ENCODE assay signal across 13 mouse cellular contexts in the genomic region with DNA sequence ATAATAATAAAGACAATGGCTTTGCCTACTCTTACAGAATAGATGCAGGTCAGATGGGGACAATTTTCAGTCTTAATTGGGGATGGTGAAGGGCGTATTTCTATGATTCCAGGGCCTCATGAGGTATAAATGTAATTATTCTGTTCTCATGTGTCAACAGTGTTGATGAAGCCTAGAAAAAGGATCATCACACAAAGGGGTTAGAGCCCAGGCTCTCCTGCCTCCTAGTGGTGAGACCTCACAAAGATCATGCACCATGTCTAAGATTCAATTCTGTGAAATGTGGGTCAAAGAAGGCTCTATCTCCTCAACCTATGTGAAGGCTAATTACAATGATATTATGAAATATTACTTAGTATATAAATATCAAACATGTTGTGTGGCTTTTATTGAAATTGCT.
"Had no signal": no experiment of that assay in that cellular context is flagged by ENCODE, and none has a peak within 500 bp of the region (broad histone marks: within the 10 kb centered on the region; RNA-seq: fewer than 3 reads in every experiment).

No protein-coding gene starts in this region.

- ATAC-seq: lung, postnatal 0 days had no signal

- H3K9ac ChIP-seq: limb, embryonic 13.5 days; liver, embryonic 15.5 days; neural tube, embryonic 12.5 days had no signal

- H3K9me3 ChIP-seq: limb, embryonic 13.5 days; liver, embryonic 15.5 days; neural tube, embryonic 12.5 days had no signal

- H3K36me3 ChIP-seq: limb, embryonic 13.5 days; liver, embryonic 15.5 days; neural tube, embryonic 12.5 days had no signal

- H3K4me2 ChIP-seq: limb, embryonic 13.5 days; liver, embryonic 15.5 days; neural tube, embryonic 12.5 days had no signal

- H3K4me3 ChIP-seq: limb, embryonic 13.5 days; liver, embryonic 15.5 days; neural tube, embryonic 12.5 days had no signal

- H3K27ac ChIP-seq: limb, embryonic 13.5 days; liver, embryonic 15.5 days; neural tube, embryonic 12.5 days had no signal

- H3K27me3 ChIP-seq: limb, embryonic 13.5 days; liver, embryonic 15.5 days; neural tube, embryonic 12.5 days had no signal

- DNase-seq: kidney, adult 2 months; kidney, postnatal 4 days; layer of hippocampus, postnatal 36 days; left cerebral cortex, postnatal 4 days; lung, adult 2 months; lung, postnatal 36 days; midbrain, embryonic 14.5 days; thymus, adult 2 months; thymus, postnatal 25 days had no signal

- H3K4me1 ChIP-seq: limb, embryonic 13.5 days; liver, embryonic 15.5 days; neural tube, embryonic 12.5 days had no signal
